Mouse (Mus musculus) stomach, postnatal 0 days (tissue): Measurements from ENCODE around the gene Akap6. TPM values are rescaled to one million over a fixed set of nuclear protein-coding genes. Genes with fewer than 3 reads are reported as not detected.

Source experiments
- ATAC-seq: fragments of 200-750 bp; cut with Nextera tagmentation; 2 replicates; pipeline ENCODE4 v1.8.0; 2017; ENCODE audit not compliant: low FRiP score, low TSS enrichment
- DNase-seq: peaks from one replicate; pipeline ENCODE4 v3.0.0-alpha.2; 2016; ENCODE audit warnings: low spot score
- H3K27ac ChIP-seq: fragments of 300-500 bp; sonication (generic); replicated peaks from 2 replicates; pipeline ENCODE4 v1.5.1; 2014; ENCODE audit warnings: mild to moderate bottlenecking, control low read depth
- H3K27me3 ChIP-seq: fragments of 300-500 bp; sonication (generic); 2 replicates; pipeline ENCODE4 v1.6.1; 2014; ENCODE audit warnings: low read length; ENCODE audit not compliant: control insufficient read depth, insufficient read depth
- H3K36me3 ChIP-seq: fragments of 300-500 bp; sonication (generic); 2 replicates; pipeline ENCODE4 v1.6.1; 2014; ENCODE audit warnings: low read length, mixed read lengths; ENCODE audit not compliant: control insufficient read depth, insufficient read depth
- H3K4me1 ChIP-seq: fragments of 300-500 bp; sonication (generic); replicated peaks from 2 replicates; pipeline ENCODE4 v1.6.1; 2014; ENCODE audit warnings: antibody characterized with exemption; ENCODE audit not compliant: control insufficient read depth, insufficient read depth
- H3K4me2 ChIP-seq: fragments of 300-500 bp; sonication (generic); replicated peaks from 2 replicates; pipeline ENCODE4 v1.6.1; 2014; ENCODE audit warnings: low read depth, mild to moderate bottlenecking, control low read depth, moderate library complexity
- H3K4me3 ChIP-seq: fragments of 300-500 bp; sonication (generic); 2 replicates; pipeline ENCODE4 v1.5.1; 2014; ENCODE audit warnings: low read depth, low read length, control low read depth
- H3K9ac ChIP-seq: fragments of 300-500 bp; sonication (generic); 2 replicates; pipeline ENCODE4 v1.6.1; 2014; ENCODE audit warnings: mild to moderate bottlenecking, low read length, control low read depth, mixed read lengths
- H3K9me3 ChIP-seq: fragments of 300-500 bp; sonication (generic); 2 replicates; pipeline ENCODE4 v1.6.1; 2016; ENCODE audit warnings: low read length; ENCODE audit not compliant: control insufficient read depth
- CTCF ChIP-seq: IDR thresholded peaks from 2 replicates; pipeline ENCODE4 v1.5.1; 2016; ENCODE audit warnings: antibody characterized with exemption, low read depth, mild to moderate bottlenecking, moderate library complexity
- EP300 ChIP-seq: optimal IDR thresholded peaks from 2 replicates; pipeline ENCODE3; 2016; ENCODE audit warnings: antibody characterized with exemption
- WGBS: fragments of 180-500 bp; shearing (Covaris S2); extraction: QIAGEN DNeasy Blood & Tissue Kit; methylation state at CpG from one replicate; pipeline ENCODE4 v1.1.7; 2014; 5-methylcytosine and 5-hydroxymethylcytosine counted together
- polyA plus RNA-seq: library from polyadenylated mRNA; unstranded; fragments of >200 nt; fragmentation: Nextera tagmentation; extraction: Ambion mirVana; gene quantifications from 2 replicates; pipeline ENCODE4 v1.2.1, GENCODE M21; 2015

Gene Akap6
- polyA plus RNA-seq, 1 experiment from 2014 or later, result 0.76 TPM

DNA sequence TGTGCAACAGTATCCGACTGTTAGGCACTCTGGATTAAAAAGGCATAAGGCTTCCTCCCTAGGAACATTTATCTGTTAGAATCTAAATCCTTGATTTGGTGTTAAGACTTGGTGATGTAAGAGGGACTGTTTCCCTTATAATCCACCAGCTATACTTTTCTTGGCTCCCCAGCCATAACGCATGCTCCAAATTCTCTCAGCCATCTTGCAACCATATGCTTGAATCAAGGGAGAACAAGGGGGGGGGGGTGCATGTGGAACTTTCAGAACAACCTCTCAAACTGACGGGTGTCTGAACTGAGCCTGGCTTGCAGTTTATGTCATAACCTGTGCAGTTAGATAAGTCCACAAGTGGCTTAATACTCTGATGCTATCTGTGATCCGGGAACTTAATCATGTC is 4.9 kb downstream of the Akap6 start:
- H3K4me3 ChIP-seq, result no peak overlapping the region
- no peak overlapping the region for H3K9ac ChIP-seq
- H3K4me1 ChIP-seq, result peaks cover 3% of the 10 kb centered on the region; the same call in 1 of the 2 replicates
- TF ChIP-seq EP300 (no peak), CTCF (no peak)
- no peaks in the 10 kb centered on the region for H3K9me3 ChIP-seq
- ATAC-seq (no peak), DNase-seq (no peak)
- WGBS, result 59% methylated on average over 4 of the region's 4 CpGs
- no peaks in the 10 kb centered on the region for H3K27me3 ChIP-seq
- no peak overlapping the region for H3K27ac ChIP-seq
- H3K36me3 ChIP-seq, result no peaks in the 10 kb centered on the region
- H3K4me2 ChIP-seq, result no peak overlapping the region

DNA sequence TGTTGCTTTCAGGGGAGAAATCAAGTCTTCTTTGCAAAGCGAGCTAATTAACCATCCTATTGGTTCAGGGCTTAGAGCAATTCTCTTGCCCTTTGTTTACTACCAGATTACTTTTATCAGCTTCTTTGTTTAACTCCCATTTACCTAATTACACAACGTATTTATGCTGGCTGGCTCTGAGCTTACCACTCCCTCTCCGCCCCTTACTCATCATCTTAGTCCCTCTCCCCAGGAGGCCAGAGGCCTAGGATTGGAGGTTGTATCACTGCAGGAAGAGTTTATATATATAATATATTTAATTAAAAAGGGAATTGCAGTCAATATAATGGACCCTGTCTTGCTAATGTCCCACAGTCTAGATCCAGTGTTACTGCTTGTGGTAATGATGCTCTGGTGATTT is 5.6 kb downstream of the Akap6 start:
- ATAC-seq (no peak), DNase-seq (no peak)
- no peak overlapping the region for H3K4me3 ChIP-seq
- H3K27ac ChIP-seq, result no peak overlapping the region
- no peak overlapping the region for H3K9ac ChIP-seq
- no peaks in the 10 kb centered on the region for H3K36me3 ChIP-seq
- peaks cover 3% of the 10 kb centered on the region; the same call in 1 of the 2 replicates for H3K4me1 ChIP-seq
- H3K9me3 ChIP-seq, result no peaks in the 10 kb centered on the region
- 67% methylated on average over 3 of the region's 3 CpGs for WGBS
- H3K27me3 ChIP-seq, result no peaks in the 10 kb centered on the region
- H3K4me2 ChIP-seq, result no peak overlapping the region
- no peak for TF ChIP-seq EP300

DNA sequence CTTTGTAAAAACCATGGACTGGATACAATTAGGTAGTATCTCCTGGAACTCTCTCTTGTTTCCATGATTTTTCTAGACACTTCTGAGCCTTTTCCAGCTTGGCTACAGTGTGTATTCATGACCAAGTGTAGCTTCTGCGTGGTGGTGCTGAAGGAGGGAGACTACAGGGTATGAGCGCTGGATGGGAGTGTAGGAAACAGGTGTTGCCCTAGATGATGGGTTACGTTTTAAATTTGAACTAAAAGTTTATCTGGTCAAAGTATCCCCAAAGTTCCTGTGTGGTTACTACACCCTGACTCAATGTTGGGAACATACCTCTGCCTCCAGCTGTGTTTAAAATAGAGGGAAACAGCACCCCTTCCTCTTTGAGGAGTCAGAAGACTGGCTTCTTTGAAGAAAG is 12.2 kb downstream of the Akap6 start:
- Histone ChIP-seq H3K4me3 (no peak overlapping the region), H3K36me3 (no peaks in the 10 kb centered on the region), H3K9ac (no peak overlapping the region), H3K4me2 (no peak overlapping the region), H3K27ac (no peak overlapping the region), H3K27me3 (no peaks in the 10 kb centered on the region), H3K4me1 (no peaks in the 10 kb centered on the region), H3K9me3 (no peaks in the 10 kb centered on the region)
- DNase-seq, result no peak
- WGBS, result 82% methylated on average over 3 of the region's 3 CpGs
- TF ChIP-seq EP300 (no peak), CTCF (no peak)
- no peak for ATAC-seq

DNA sequence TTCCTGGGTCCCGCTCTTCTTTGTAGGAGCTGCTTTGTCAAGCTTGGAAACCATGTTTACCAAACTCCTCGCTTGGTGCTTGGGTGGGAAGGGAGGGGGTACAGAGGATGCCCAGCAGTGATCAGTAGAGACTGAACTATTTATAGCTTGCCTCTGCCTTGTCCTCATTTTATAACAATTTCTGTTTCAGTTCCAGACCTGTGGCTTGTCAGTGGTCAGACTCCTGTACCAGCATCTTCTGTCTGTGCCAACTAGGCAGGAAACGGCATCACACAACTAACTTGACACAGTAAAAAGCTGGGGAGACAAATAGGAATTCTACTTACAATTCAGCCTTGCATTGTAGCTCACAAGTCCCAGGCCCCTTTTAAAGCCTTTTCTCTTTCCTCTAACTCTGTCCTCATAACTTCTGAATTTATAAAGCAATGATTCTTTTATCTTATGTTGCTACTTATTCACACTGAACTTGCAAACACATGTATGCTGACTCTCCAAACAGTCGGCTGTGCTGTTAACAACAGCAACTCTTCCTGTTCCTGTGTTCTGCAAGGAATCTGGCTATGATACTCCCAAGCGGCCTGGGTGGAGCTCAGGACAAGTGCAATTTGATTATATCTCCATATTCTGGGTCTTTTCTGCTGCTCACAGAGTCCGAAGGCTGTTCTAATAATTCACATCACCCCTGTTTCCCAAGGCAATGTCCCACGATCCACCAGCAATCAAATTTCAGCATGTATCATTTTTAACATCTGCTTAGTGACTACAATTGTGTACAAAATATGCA is 12.9 kb downstream of the Akap6 start:
- DNase-seq (no peak), ATAC-seq (no peak)
- no peak overlapping the region for H3K4me3 ChIP-seq
- no peaks in the 10 kb centered on the region for H3K4me1 ChIP-seq
- WGBS, result 54% methylated on average over 7 of the region's 7 CpGs
- no peak for TF ChIP-seq CTCF
- TF ChIP-seq EP300, result no peak
- no peaks in the 10 kb centered on the region for H3K36me3 ChIP-seq
- no peak overlapping the region for H3K4me2 ChIP-seq
- no peak overlapping the region for H3K27ac ChIP-seq
- no peak overlapping the region for H3K9ac ChIP-seq
- H3K27me3 ChIP-seq, result no peaks in the 10 kb centered on the region
- H3K9me3 ChIP-seq, result no peaks in the 10 kb centered on the region

DNA sequence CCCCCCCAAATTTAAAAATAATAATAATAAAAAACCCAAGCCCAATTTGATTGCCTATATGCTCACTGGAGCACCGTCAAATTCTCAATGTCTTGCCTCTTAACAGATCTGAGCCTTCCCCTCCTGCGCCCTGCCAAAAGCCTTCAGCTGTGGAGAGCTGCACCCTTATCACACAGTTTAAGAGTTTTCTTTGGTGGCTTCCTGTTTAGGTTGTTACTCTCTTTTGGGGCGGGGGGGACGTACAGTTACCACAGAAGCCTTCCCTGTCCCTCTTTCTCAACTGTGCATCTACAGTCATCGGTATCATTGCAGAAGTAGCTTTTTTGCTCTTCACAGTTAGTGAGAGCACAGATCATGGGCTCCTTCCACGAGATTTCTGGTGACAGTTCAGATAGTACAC is 19.2 kb downstream of the Akap6 start:
- H3K4me3 ChIP-seq, result no peak overlapping the region
- H3K36me3 ChIP-seq, result no peaks in the 10 kb centered on the region
- ATAC-seq (no peak), DNase-seq (no peak)
- H3K9ac ChIP-seq, result no peak overlapping the region
- WGBS, result 79% methylated on average over 6 of the region's 6 CpGs
- H3K4me2 ChIP-seq, result no peak overlapping the region
- TF ChIP-seq CTCF (no peak), EP300 (no peak)
- no peaks in the 10 kb centered on the region for H3K9me3 ChIP-seq
- no peaks in the 10 kb centered on the region for H3K4me1 ChIP-seq
- H3K27me3 ChIP-seq, result no peaks in the 10 kb centered on the region
- no peak overlapping the region for H3K27ac ChIP-seq

DNA sequence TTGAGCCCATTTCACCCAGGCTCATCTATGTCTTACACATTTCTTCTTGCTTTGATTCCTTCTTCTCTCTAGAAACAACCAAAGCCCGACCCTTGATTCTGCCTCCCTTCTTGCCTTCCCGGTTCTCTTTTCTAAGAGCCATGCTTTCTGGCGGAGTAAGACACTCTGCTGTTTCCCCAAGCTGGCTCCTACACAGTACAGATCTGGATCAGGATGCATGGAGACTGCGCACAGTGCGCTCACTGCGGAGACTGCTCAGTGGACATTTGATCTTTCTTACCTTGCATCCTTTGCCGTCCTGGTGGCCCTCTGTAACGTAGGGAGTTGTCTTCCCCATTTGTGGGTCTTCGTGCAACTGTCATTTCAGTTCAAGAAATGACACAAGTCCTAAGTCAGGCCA is 20.0 kb downstream of the Akap6 start:
- TF ChIP-seq EP300, result no peak
- no peak for TF ChIP-seq CTCF
- Histone ChIP-seq H3K4me2 (no peak overlapping the region), H3K9ac (no peak overlapping the region), H3K9me3 (no peaks in the 10 kb centered on the region), H3K27me3 (no peaks in the 10 kb centered on the region), H3K4me1 (no peaks in the 10 kb centered on the region), H3K4me3 (no peak overlapping the region), H3K27ac (no peak overlapping the region), H3K36me3 (no peaks in the 10 kb centered on the region)
- DNase-seq (no peak), ATAC-seq (no peak)
- WGBS, result 91% methylated on average over 9 of the region's 9 CpGs
